Mouse (Mus musculus): ENCODE measurements around the gene Gpx3. TPM values are rescaled to one million over a fixed set of nuclear protein-coding genes. Genes with fewer than 3 reads are reported as not detected.
A peak's percentile ranks its signal among the peaks of the same experiment; 100 is the strongest.
"Not testable (repeated sequence)": the region's sequence is repeated elsewhere in the genome, so short reads cannot be mapped to it uniquely, and the experiment has no call there.

Gpx3 gene
- 1 to 10 TPM in 17 of 26 experiments, under 1 TPM in 3, not detected in 6; 0.59 to 10.0 (median 2.2) TPM for total RNA-seq (2018; cell fraction: chromatin; rRNA removed)
- total RNA-seq (2018; cell fraction: cytosol; rRNA removed): 100 to 1,000 TPM in 16 of 26 experiments, 10 to 100 TPM in 10; 81.5 to 363 (median 177) TPM
- 100 to 1,000 TPM in 1 of 26 experiments, 10 to 100 TPM in 25; 22.4 to 113 (median 50.5) TPM for total RNA-seq (2018; cell fraction: nucleus; rRNA removed)
- polyA plus RNA-seq (2018): 191 to 766 TPM (median 446 TPM) in 3 replicates

- 31% methylated on average over 44 of the region's 45 CpGs for WGBS (ENCODE audit: missing documents)
- Histone ChIP-seq H3K27ac (no peak within 1 kb of the TSS), H3K36me3 (ENCODE audit: inconsistent target) (no peaks in the 10 kb centered on the region), H3K4me3 (ENCODE audit: inconsistent target) (peak within 1 kb of the TSS; percentile 39), H3K79me2 (ENCODE audit: inconsistent target) (no peaks in the 10 kb centered on the region)
These were observed at the start of gene Gpx3 for GRCm38 (mm10) chr11:54902333-54903323. Gene Gpx3 (plus strand): TSS chr11:54902453.

- WGBS (ENCODE audit: missing documents): 86% methylated on average over 7 of the region's 12 CpGs
- not testable (repeated sequence) for H3K36me3 ChIP-seq (ENCODE audit: inconsistent target); H3K4me3 ChIP-seq (ENCODE audit: inconsistent target); H3K27ac ChIP-seq; H3K79me2 ChIP-seq (ENCODE audit: inconsistent target)
These were observed 43.4 kb upstream of the Gpx3 start for GRCm38 (mm10) chr11:54858880-54859279.

GRCm38 (mm10) chr11:54859322-54860165 lies 42.7 kb upstream of the Gpx3 start:
- Histone ChIP-seq H3K27ac (peak overlapping the region; percentile 54; the same call in 1 of the 2 replicates), H3K4me3 (ENCODE audit: inconsistent target) (peak overlapping the region; percentile 68), H3K36me3 (ENCODE audit: inconsistent target) (no peaks in the 10 kb centered on the region), H3K79me2 (ENCODE audit: inconsistent target) (no peaks in the 10 kb centered on the region)
- 18% methylated on average over 11 of the region's 11 CpGs for WGBS (ENCODE audit: missing documents)

GRCm38 (mm10) chr11:54860256-54861038 lies 41.8 kb upstream of the Gpx3 start, which contains the start of gene Lyrm7:
Gene Lyrm7 (minus strand): TSS chr11:54860916.
- Histone ChIP-seq H3K27ac (peak within 1 kb of the TSS; percentile 89), H3K4me3 (ENCODE audit: inconsistent target) (peak within 1 kb of the TSS; percentile 68), H3K36me3 (ENCODE audit: inconsistent target) (no peaks in the 10 kb centered on the region), H3K79me2 (ENCODE audit: inconsistent target) (no peaks in the 10 kb centered on the region)
- under 1% methylated on average over 42 of the region's 42 CpGs for WGBS (ENCODE audit: missing documents)

GRCm38 (mm10) chr11:54861471-54862420 lies 40.5 kb upstream of the Gpx3 start:
- Histone ChIP-seq H3K79me2 (ENCODE audit: inconsistent target) (peaks cover under 1% of the 10 kb centered on the region; the same call in 1 of the 2 replicates), H3K36me3 (ENCODE audit: inconsistent target) (no peaks in the 10 kb centered on the region), H3K27ac (peak overlapping the region; percentile 89), H3K4me3 (ENCODE audit: inconsistent target) (no peak overlapping the region)
- WGBS (ENCODE audit: missing documents): 97% methylated on average over 5 of the region's 5 CpGs

GRCm38 (mm10) chr11:54862621-54863520 lies 39.4 kb upstream of the Gpx3 start:
- Histone ChIP-seq H3K79me2 (ENCODE audit: inconsistent target) (peaks cover 12% of the 10 kb centered on the region), H3K36me3 (ENCODE audit: inconsistent target) (no peaks in the 10 kb centered on the region), H3K27ac (no peak overlapping the region), H3K4me3 (ENCODE audit: inconsistent target) (no peak overlapping the region)
- WGBS (ENCODE audit: missing documents): 46% methylated on average over 10 of the region's 10 CpGs

- peaks cover 10% of the 10 kb centered on the region for H3K36me3 ChIP-seq (ENCODE audit: inconsistent target)
- H3K4me3 ChIP-seq (ENCODE audit: inconsistent target): peak overlapping the region; percentile 30
- WGBS (ENCODE audit: missing documents): 56% methylated on average over 5 of the region's 6 CpGs
- H3K79me2 ChIP-seq (ENCODE audit: inconsistent target): peaks cover 37% of the 10 kb centered on the region
- peak overlapping the region; percentile 66 for H3K27ac ChIP-seq
These were observed 36.7 kb upstream of the Gpx3 start for GRCm38 (mm10) chr11:54865330-54866085.

- peak within 1 kb of the TSS; percentile 66 for H3K4me3 ChIP-seq (ENCODE audit: inconsistent target)
- under 1% methylated on average over 89 of the region's 107 CpGs for WGBS (ENCODE audit: missing documents)
- peaks cover 19% of the 10 kb centered on the region for H3K36me3 ChIP-seq (ENCODE audit: inconsistent target)
- H3K27ac ChIP-seq: peak within 1 kb of the TSS; percentile 70
- H3K79me2 ChIP-seq (ENCODE audit: inconsistent target): peaks cover 37% of the 10 kb centered on the region
These were observed 35.9 kb upstream of the Gpx3 start, which contains the start of gene Hint1 for GRCm38 (mm10) chr11:54866119-54867048. Gene Hint1 (plus strand): TSS chr11:54866383.

- Histone ChIP-seq H3K4me3 (ENCODE audit: inconsistent target) (peak overlapping the region; percentile 66), H3K79me2 (ENCODE audit: inconsistent target) (peaks cover 37% of the 10 kb centered on the region), H3K36me3 (ENCODE audit: inconsistent target) (peaks cover 25% of the 10 kb centered on the region), H3K27ac (peak overlapping the region; percentile 70)
- 0% methylated on average over 5 of the region's 5 CpGs for WGBS (ENCODE audit: missing documents)
These were observed 35.2 kb upstream of the Gpx3 start for GRCm38 (mm10) chr11:54867049-54867385.

- Histone ChIP-seq H3K27ac (0 out of 2 replicates have a peak overlapping the region, but pooled peaks have one; percentile 70), H3K4me3 (ENCODE audit: inconsistent target) (peak overlapping the region; percentile 66; the same call in 1 of the 2 replicates), H3K79me2 (ENCODE audit: inconsistent target) (peaks cover 37% of the 10 kb centered on the region), H3K36me3 (ENCODE audit: inconsistent target) (peaks cover 28% of the 10 kb centered on the region)
- 47% methylated on average over 3 of the region's 3 CpGs for WGBS (ENCODE audit: missing documents)
These were observed 34.3 kb upstream of the Gpx3 start for GRCm38 (mm10) chr11:54867903-54868434.

Data from macrophage (primary cell).